Comparison of ENCODE assay signal across 8 mouse cellular contexts in the genomic region with DNA sequence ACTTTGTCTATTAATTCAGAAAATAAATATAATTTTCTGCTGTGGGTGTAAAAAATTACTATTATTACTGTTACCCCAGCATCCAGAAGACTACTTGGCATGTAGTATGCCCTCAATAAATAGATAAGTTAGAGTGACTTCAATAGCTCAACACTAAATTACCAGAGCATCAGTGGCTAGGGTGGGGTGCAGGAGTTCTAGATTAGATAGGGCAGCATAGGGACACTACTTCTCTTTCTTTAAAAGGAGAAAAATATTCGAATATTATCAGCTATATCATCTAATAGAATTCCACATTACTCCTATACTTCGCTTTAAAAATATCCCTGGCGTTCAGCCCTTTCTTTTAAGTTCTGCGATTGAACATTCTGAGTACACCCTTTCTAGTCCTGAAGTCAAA. TPM values are rescaled to one million over a fixed set of nuclear protein-coding genes. Genes with fewer than 3 reads are reported as not detected.
DNase-seq lines count a peak whose midpoint lies in the region; ATAC-seq and TF ChIP-seq lines count a peak whose summit lies in the region.

No protein-coding gene starts in this region.

- in situ Hi-C loops in CH12.LX (cut with MboI; ENCODE audit: low pct_ligation_motif_present, low pct_unique_long_range_greater_than_20kb, low sequenced_read_pairs), result no loop called here

- peak overlapping the region; percentile 97 for H3K27ac ChIP-seq in heart, adult 2 months
- no peak overlapping the region for H3K27ac ChIP-seq in CH12.LX (ENCODE audit: insufficient read depth, low read depth)
- H3K27ac ChIP-seq in forebrain, embryonic 15.5 days (replicated peaks), result peak overlapping the region; percentile 82
- peak overlapping the region; percentile 94 for H3K27ac ChIP-seq in liver, embryonic 15.5 days (replicated peaks)

- no peak for DNase-seq in heart, adult 2 months
- DNase-seq in heart, adult 9 months (ENCODE audit: low spot score in 2 of 2), result no peak
- no peak for DNase-seq in CH12.LX (ENCODE audit: extremely low read depth)
- DNase-seq in gastrocnemius, postnatal 14 days, result no peak
- DNase-seq in urinary bladder, postnatal 4 days (ENCODE audit: low spot score in 2 of 2), result no peak
- no peak for DNase-seq in adrenal gland, adult 8-10 months

- no peak for TF ChIP-seq EP300 in heart, adult 2 months (IDR thresholded peaks at IDR 0.05; ENCODE audit: insufficient read depth, low read depth, low read length)
- TF ChIP-seq EP300 in CH12.LX (IDR thresholded peaks at IDR 0.05; ENCODE audit: low read length), result no peak

- ATAC-seq in forebrain, embryonic 15.5 days (replicated peaks), result peak; percentile 1; the same call in 1 of the 2 replicates
- peak; percentile 51 for ATAC-seq in liver, embryonic 15.5 days (ENCODE audit: insufficient read depth)

- intact Hi-C loops in heart, adult 2 months (cut with DNase I), result loop anchor here (2.0 to 5.0 kb wide), 2 partner anchors 19 to 1783 kb away; a partner anchor contains a TSS
- intact Hi-C loops in gastrocnemius, postnatal 14 days (cut with DNase I; ENCODE audit: low total_unique reads), result no loop called here

- no peaks in the 10 kb centered on the region for H3K27me3 ChIP-seq in heart, adult 2 months (ENCODE audit: control insufficient read depth, insufficient read depth, low read length)
- H3K27me3 ChIP-seq in CH12.LX (replicated peaks), result no peaks in the 10 kb centered on the region
- H3K27me3 ChIP-seq in forebrain, embryonic 15.5 days, result no peaks in the 10 kb centered on the region
- H3K27me3 ChIP-seq in liver, embryonic 15.5 days, result no peaks in the 10 kb centered on the region

- peaks cover 6% of the 10 kb centered on the region for H3K4me1 ChIP-seq in heart, adult 2 months (ENCODE audit: control insufficient read depth, insufficient read depth, low read length)
- H3K4me1 ChIP-seq in CH12.LX (ENCODE audit: control insufficient read depth in 1 of 2, insufficient read depth in 2 of 2), result peaks cover 0 to 3% of the 10 kb centered on the region in 2 experiments; a peak in 1 of 4 replicates
- H3K4me1 ChIP-seq in forebrain, embryonic 15.5 days, result peaks cover 9% of the 10 kb centered on the region
- peaks cover 31% of the 10 kb centered on the region for H3K4me1 ChIP-seq in liver, embryonic 15.5 days (replicated peaks)

- 7% methylated on average over 4 of the region's 4 CpGs for WGBS in heart, adult 2 months
- WGBS in forebrain, embryonic 15.5 days, result 33% methylated on average over 4 of the region's 4 CpGs
- 19% methylated on average over 4 of the region's 4 CpGs for WGBS in liver, embryonic 15.5 days (ENCODE audit: insufficient replicate concordance)

- H3K9me3 ChIP-seq in CH12.LX (replicated peaks; ENCODE audit: low read length), result no peaks in the 10 kb centered on the region
- no peaks in the 10 kb centered on the region for H3K9me3 ChIP-seq in forebrain, embryonic 15.5 days
- H3K9me3 ChIP-seq in liver, embryonic 15.5 days (replicated peaks), result no peaks in the 10 kb centered on the region

- peak overlapping the region; percentile 17; the same call in 1 of the 2 replicates for H3K4me2 ChIP-seq in CH12.LX (ENCODE audit: insufficient read depth, low read depth, poor library complexity, severe bottlenecking)
- peak overlapping the region; percentile 60 for H3K4me2 ChIP-seq in forebrain, embryonic 15.5 days (replicated peaks)
- peak overlapping the region; percentile 88 for H3K4me2 ChIP-seq in liver, embryonic 15.5 days

- H3K9ac ChIP-seq in heart, adult 2 months (ENCODE audit: low read depth, low read length), result peak overlapping the region; percentile 30
- peak overlapping the region; percentile 78 for H3K9ac ChIP-seq in CH12.LX (ENCODE audit: insufficient read depth, low read depth)
- H3K9ac ChIP-seq in forebrain, embryonic 15.5 days (replicated peaks), result peak overlapping the region; percentile 77
- H3K9ac ChIP-seq in liver, embryonic 15.5 days, result peak overlapping the region; percentile 71

- peak overlapping the region; percentile 70 for H3K4me3 ChIP-seq in heart, adult 2 months
- H3K4me3 ChIP-seq in CH12.LX (replicated peaks in 1 of 3; ENCODE audit: low read depth in 2 of 3, low read length in 2 of 3, poor library complexity in 1 of 3), result peak overlapping the region; percentile 58 to 79 (median 61)
- H3K4me3 ChIP-seq in forebrain, embryonic 15.5 days, result peak overlapping the region; percentile 88
- H3K4me3 ChIP-seq in liver, embryonic 15.5 days (replicated peaks), result peak overlapping the region; percentile 90

- no peaks in the 10 kb centered on the region; the same call in none of the 2 replicates for H3K36me3 ChIP-seq in heart, adult 2 months (ENCODE audit: control insufficient read depth, insufficient read depth, low read length)
- H3K36me3 ChIP-seq in CH12.LX (replicated peaks in 1 of 2; ENCODE audit: control insufficient read depth in 1 of 2, insufficient read depth in 1 of 2, low read length in 1 of 2), result peaks cover 0 to 3% of the 10 kb centered on the region in 2 experiments
- no peaks in the 10 kb centered on the region for H3K36me3 ChIP-seq in forebrain, embryonic 15.5 days
- H3K36me3 ChIP-seq in liver, embryonic 15.5 days (replicated peaks), result peaks cover 3% of the 10 kb centered on the region; the same call in 1 of the 2 replicates

- no peak for TF ChIP-seq CTCF in heart, adult 2 months (IDR thresholded peaks at IDR 0.05)
- no peak for TF ChIP-seq CTCF in CH12.LX (conservative IDR thresholded peaks at IDR 0.05 in 1 of 2, IDR thresholded peaks at IDR 0.05 in 1 of 2; ENCODE audit: low read depth in 2 of 2, low read length in 2 of 2)

- TF ChIP-seq RAD21 in CH12.LX (IDR thresholded peaks at IDR 0.05; ENCODE audit: low read depth, low read length), result no peak

- TF ChIP-seq POLR2A in heart, adult 2 months (IDR thresholded peaks at IDR 0.05; ENCODE audit: insufficient read depth, low read depth, low read length), result no peak
- TF ChIP-seq POLR2A in CH12.LX (IDR thresholded peaks at IDR 0.05; ENCODE audit: low read depth, low read length), result no peak

- peaks cover under 1% of the 10 kb centered on the region for H3K79me2 ChIP-seq in heart, adult 2 months (replicated peaks; ENCODE audit: control insufficient read depth, insufficient read depth, low read length)
- peaks cover 27% of the 10 kb centered on the region for H3K79me2 ChIP-seq in CH12.LX (replicated peaks; ENCODE audit: control insufficient read depth, extremely low read depth, insufficient read depth, poor library complexity, severe bottlenecking)

- dilution Hi-C loops in CH12.LX (cut with MboI; ENCODE audit: extremely low pct_ligation_motif_present, extremely low pct_unique_long_range_greater_than_20kb, low sequenced_read_pairs), result no loop called here

TF ChIP-seq in CH12.LX, 34 proteins besides CTCF, POLR2A, EP300 and RAD21:
- TF ChIP-seq USF1 (IDR thresholded peaks at IDR 0.05; ENCODE audit: low read depth, low read length), result no peak
- no peak for TF ChIP-seq ETS1 (conservative IDR thresholded peaks at IDR 0.05; ENCODE audit: low read depth, low read length)
- TF ChIP-seq HCFC1 (IDR thresholded peaks at IDR 0.05; ENCODE audit: low read depth, low read length), result no peak
- TF ChIP-seq JUN (IDR thresholded peaks at IDR 0.05; ENCODE audit: insufficient read depth, low read depth, low read length), result no peak
- no peak for TF ChIP-seq CHD1 (IDR thresholded peaks at IDR 0.05; ENCODE audit: low read depth, low read length)
- no peak for TF ChIP-seq NRF1 (IDR thresholded peaks at IDR 0.05; ENCODE audit: low read depth, low read length)

RNA-seq across cellular contexts. Expression of a gene that starts 0.5 kb away (rescaled TPM):
- total RNA-seq in heart, adult 2 months (2021), result 10 to 100 TPM; 18.5 to 20.4 TPM
- 5.8 and 13.1 TPM in 2 replicates for polyA plus RNA-seq in heart, adult 2 months (2012; rRNA removed)
- total RNA-seq in CH12.LX (2012; rRNA removed) (91.2 and 112 TPM in 2 replicates), CH12.LX (2014; rRNA removed) (163 and 184 TPM in 2 replicates)
- polyA plus RNA-seq in CH12.LX (2012; ENCODE audit: insufficient read length, low read depth), result 84.0 and 92.3 TPM in 2 replicates
- 41.8 and 44.1 TPM in 2 replicates for polyA plus RNA-seq in forebrain, embryonic 15.5 days (2015; fragmentation: Nextera tagmentation; extraction: Ambion mirVana)
- 34.4 and 37.1 TPM in 2 replicates for polyA plus RNA-seq in liver, embryonic 15.5 days (2015; fragmentation: Nextera tagmentation; extraction: Ambion mirVana)
- total RNA-seq in gastrocnemius, postnatal 14 days (2021), result 10 to 100 TPM; 21.3 to 26.2 TPM
- 10 to 100 TPM; 34.9 to 43.1 (median 37.5) TPM for total RNA-seq in adrenal gland, adult 8-10 months (2022)

RNA-seq across cellular contexts. Expression of a gene that starts 0.5 kb away (rescaled TPM):
- total RNA-seq in heart, adult 2 months (2021), result 1 to 10 TPM; 4.1 to 4.5 TPM
- polyA plus RNA-seq in heart, adult 2 months (2012; rRNA removed), result 1.3 and 1.5 TPM in 2 replicates
- 6.0 and 6.4 TPM in 2 replicates for total RNA-seq in CH12.LX (2012; rRNA removed)
- total RNA-seq in CH12.LX (2014; rRNA removed), result 8.9 and 10.4 TPM in 2 replicates
- 6.6 TPM in 2 replicates for polyA plus RNA-seq in CH12.LX (2012; ENCODE audit: insufficient read length, low read depth)
- polyA plus RNA-seq in forebrain, embryonic 15.5 days (2015; fragmentation: Nextera tagmentation; extraction: Ambion mirVana), result 6.8 and 7.3 TPM in 2 replicates
- polyA plus RNA-seq in liver, embryonic 15.5 days (2015; fragmentation: Nextera tagmentation; extraction: Ambion mirVana), result 2.6 and 3.2 TPM in 2 replicates
- total RNA-seq in gastrocnemius, postnatal 14 days (2021), result 1 to 10 TPM; 3.7 to 4.3 TPM
- 10 to 100 TPM; 10.3 to 16.0 (median 13.5) TPM for total RNA-seq in adrenal gland, adult 8-10 months (2022)

RNA-seq across cellular contexts. Expression of a gene that starts 32.4 kb away (rescaled TPM):
- total RNA-seq in heart, adult 2 months (2021), result under 1 TPM; 0.34 to 0.66 TPM
- polyA plus RNA-seq in heart, adult 2 months (2012; rRNA removed), result 0.06 TPM in 1 of 2 replicates, not detected in the other
- total RNA-seq in CH12.LX (2012; rRNA removed) (not detected in 2 replicates), CH12.LX (2014; rRNA removed) (not detected in 2 replicates)
- polyA plus RNA-seq in CH12.LX (2012; ENCODE audit: insufficient read length, low read depth), result not detected in 2 replicates
- polyA plus RNA-seq in forebrain, embryonic 15.5 days (2015; fragmentation: Nextera tagmentation; extraction: Ambion mirVana), result 0.08 TPM in 1 of 2 replicates, not detected in the other
- 18.8 and 22.7 TPM in 2 replicates for polyA plus RNA-seq in liver, embryonic 15.5 days (2015; fragmentation: Nextera tagmentation; extraction: Ambion mirVana)
- total RNA-seq in gastrocnemius, postnatal 14 days (2021), result under 1 TPM in 1 of 2 experiments, not detected in 1; 0.40 TPM
- total RNA-seq in adrenal gland, adult 8-10 months (2022), result under 1 TPM; 0.42 to 0.65 (median 0.63) TPM

Comparison
In these comparisons a context has a peak if more than half of its experiments do, and no peak if none do; other contexts are left out.
1. H3K4me2 ChIP-seq: peak in every context shown above with its lines; median percentile 88 in liver, embryonic 15.5 days; 60 in forebrain, embryonic 15.5 days; 17 in CH12.LX.